20 mouse cellular contexts compared by ENCODE assay signal in the genomic region with DNA sequence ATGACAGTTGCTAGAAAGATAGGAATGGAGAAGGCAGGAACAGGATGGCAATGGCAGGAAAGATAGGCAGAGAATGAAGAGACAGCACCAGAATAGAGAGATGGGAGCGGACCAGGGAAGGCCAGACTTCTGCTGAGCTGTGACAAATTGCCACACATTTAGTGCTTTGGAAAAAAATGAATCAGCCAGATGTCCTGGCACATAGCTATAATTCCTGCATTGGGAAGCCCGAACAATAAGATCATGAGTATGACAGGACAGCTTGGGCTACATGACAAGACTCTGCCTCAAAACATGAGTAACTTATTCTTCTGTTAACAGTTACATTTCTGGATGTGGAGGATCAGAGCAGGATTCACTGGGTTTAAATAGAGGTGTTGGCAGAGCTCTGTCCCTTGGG. TPM values are rescaled to one million over a fixed set of nuclear protein-coding genes. Genes with fewer than 3 reads are reported as not detected.
DNase-seq lines count a peak whose midpoint lies in the region; ATAC-seq and TF ChIP-seq lines count a peak whose summit lies in the region.
"Had no signal": no experiment of that assay in that cellular context is flagged by ENCODE, and none has a peak within 500 bp of the region (broad histone marks: within the 10 kb centered on the region; RNA-seq: fewer than 3 reads in every experiment).

No protein-coding gene starts in this region.

- WGBS in liver, adult 2 months = 90% methylated on average over 2 of the region's 2 CpGs
- WGBS in liver, postnatal 0 days (ENCODE audit: insufficient replicate concordance) = 79% methylated on average over 2 of the region's 2 CpGs
- WGBS in embryonic facial prominence, embryonic 15.5 days = 59% methylated on average over 2 of the region's 2 CpGs
- 88% methylated on average over 2 of the region's 2 CpGs for WGBS in forebrain, embryonic 14.5 days

- intact Hi-C loops in gastrocnemius, postnatal 14 days (cut with DNase I; ENCODE audit: low total_unique reads) = no loop called here

- H3K9me3 ChIP-seq in liver, postnatal 0 days (ENCODE audit: low read length) = no peaks in the 10 kb centered on the region
- H3K9me3 ChIP-seq in embryonic facial prominence, embryonic 15.5 days (replicated peaks) = no peaks in the 10 kb centered on the region
- no peaks in the 10 kb centered on the region for H3K9me3 ChIP-seq in forebrain, embryonic 14.5 days (replicated peaks; ENCODE audit: control insufficient read depth, low read length)
- H3K9me3 ChIP-seq: G1E; hindbrain, embryonic 10.5 days; intestine, embryonic 15.5 days had no signal

- peaks cover 8% of the 10 kb centered on the region; the same call in 1 of the 2 replicates for H3K79me2 ChIP-seq in liver, adult 2 months (ENCODE audit: control insufficient read depth, insufficient read depth, low read length)

- H3K9ac ChIP-seq in liver, adult 2 months (ENCODE audit: low read depth, low read length) = no peak overlapping the region
- H3K9ac ChIP-seq in liver, postnatal 0 days (replicated peaks) = no peak overlapping the region
- H3K9ac ChIP-seq in embryonic facial prominence, embryonic 15.5 days = no peak overlapping the region
- no peak overlapping the region for H3K9ac ChIP-seq in forebrain, embryonic 14.5 days (ENCODE audit: low read length)
- H3K9ac ChIP-seq: hindbrain, embryonic 14.5 days; intestine, embryonic 15.5 days had no signal

- H3K4me3 ChIP-seq in liver, adult 2 months (ENCODE audit: insufficient read depth, low read depth, low read length) = no peak overlapping the region
- H3K4me3 ChIP-seq in liver, postnatal 0 days (ENCODE audit: low read depth, low read length) = no peak overlapping the region
- no peak overlapping the region for H3K4me3 ChIP-seq in embryonic facial prominence, embryonic 15.5 days (replicated peaks)
- no peak overlapping the region for H3K4me3 ChIP-seq in forebrain, embryonic 14.5 days (ENCODE audit: low read depth, low read length)
- H3K4me3 ChIP-seq: hindbrain, embryonic 10.5 days; intestine, embryonic 15.5 days had no signal

- H3K4me2 ChIP-seq in liver, postnatal 0 days (ENCODE audit: low read depth, low read length) = no peak overlapping the region
- no peak overlapping the region for H3K4me2 ChIP-seq in embryonic facial prominence, embryonic 15.5 days (replicated peaks)
- H3K4me2 ChIP-seq in forebrain, embryonic 14.5 days (ENCODE audit: low read length) = no peak overlapping the region
- H3K4me2 ChIP-seq: hindbrain, embryonic 14.5 days; intestine, embryonic 15.5 days had no signal

- H3K36me3 ChIP-seq in liver, adult 2 months (ENCODE audit: control insufficient read depth, insufficient read depth, low read length) = peaks cover 38% of the 10 kb centered on the region
- H3K36me3 ChIP-seq in liver, postnatal 0 days (replicated peaks; ENCODE audit: insufficient read depth, low read length) = peaks cover 3% of the 10 kb centered on the region; the same call in 1 of the 2 replicates
- H3K36me3 ChIP-seq in embryonic facial prominence, embryonic 15.5 days = no peaks in the 10 kb centered on the region
- H3K36me3 ChIP-seq in forebrain, embryonic 14.5 days (ENCODE audit: control insufficient read depth, insufficient read depth, low read length) = no peaks in the 10 kb centered on the region
- H3K36me3 ChIP-seq: G1E; hindbrain, embryonic 10.5 days; intestine, embryonic 15.5 days had no signal

- peak overlapping the region; percentile 85 for H3K27ac ChIP-seq in liver, adult 2 months (replicated peaks; ENCODE audit: insufficient read depth, low read depth, low read length)
- H3K27ac ChIP-seq in liver, postnatal 0 days (ENCODE audit: low read depth) = no peak overlapping the region
- no peak overlapping the region for H3K27ac ChIP-seq in embryonic facial prominence, embryonic 15.5 days (replicated peaks)
- H3K27ac ChIP-seq in forebrain, embryonic 14.5 days (ENCODE audit: low read depth, low read length) = no peak overlapping the region
- H3K27ac ChIP-seq: hindbrain, embryonic 10.5 days; hindbrain, embryonic 14.5 days; intestine, embryonic 15.5 days had no signal

- no peaks in the 10 kb centered on the region for H3K27me3 ChIP-seq in liver, adult 2 months (ENCODE audit: control insufficient read depth, insufficient read depth, low read length)
- no peaks in the 10 kb centered on the region for H3K27me3 ChIP-seq in liver, postnatal 0 days (ENCODE audit: insufficient read depth, low read length)
- H3K27me3 ChIP-seq in embryonic facial prominence, embryonic 15.5 days = no peaks in the 10 kb centered on the region
- no peaks in the 10 kb centered on the region for H3K27me3 ChIP-seq in forebrain, embryonic 14.5 days (replicated peaks; ENCODE audit: control insufficient read depth, insufficient read depth, low read length)
- H3K27me3 ChIP-seq: intestine, embryonic 15.5 days had no signal

- TF ChIP-seq POLR2A in liver, adult 2 months (IDR thresholded peaks at IDR 0.05; ENCODE audit: extremely low read depth, insufficient read depth, low read length) = no peak

- peak; percentile 11 for DNase-seq in gastrocnemius, postnatal 25 days
- DNase-seq in gastrocnemius, postnatal 14 days = no peak
- no peak for DNase-seq in liver, adult 2 months (ENCODE audit: extremely low read depth, low read depth, low spot score)
- DNase-seq in liver, postnatal 0 days = no peak
- no peak for DNase-seq in forebrain, embryonic 14.5 days (ENCODE audit: low spot score)
- DNase-seq: adrenal gland, postnatal 14 days; B cell, adult 2 months; cerebellum, adult 18-20 months; cerebellum, adult 9-11 months; cerebellum, postnatal 36 days; kidney, adult 2 months had no signal

- no peak for TF ChIP-seq CTCF in liver, adult 2 months (IDR thresholded peaks at IDR 0.05; ENCODE audit: low read depth, low read length)
- TF ChIP-seq CTCF in liver, postnatal 0 days (IDR thresholded peaks at IDR 0.05; ENCODE audit: low read depth) = no peak

- no peak for ATAC-seq in liver, postnatal 0 days
- ATAC-seq in embryonic facial prominence, embryonic 15.5 days (ENCODE audit: insufficient number of reproducible peaks, low FRiP score, low TSS enrichment, low read depth) = peak; percentile 43; the same call in 1 of the 2 replicates
- no peak for ATAC-seq in forebrain, embryonic 14.5 days
- ATAC-seq: CD4-positive, CD25-positive, alpha-beta regulatory T cell, adult 4 months; forebrain, embryonic 16.5 days; intestine, embryonic 15.5 days had no signal

- TF ChIP-seq EP300 in liver, postnatal 0 days (IDR thresholded peaks at IDR 0.05; ENCODE audit: low read depth) = no peak

- peaks cover 56% of the 10 kb centered on the region for H3K4me1 ChIP-seq in liver, adult 2 months (ENCODE audit: control insufficient read depth, insufficient read depth, low read length)
- peaks cover 20% of the 10 kb centered on the region for H3K4me1 ChIP-seq in liver, postnatal 0 days (ENCODE audit: insufficient read depth)
- no peaks in the 10 kb centered on the region for H3K4me1 ChIP-seq in embryonic facial prominence, embryonic 15.5 days
- no peaks in the 10 kb centered on the region for H3K4me1 ChIP-seq in forebrain, embryonic 14.5 days (ENCODE audit: control insufficient read depth, insufficient read depth, low read length)
- H3K4me1 ChIP-seq: hindbrain, embryonic 10.5 days; intestine, embryonic 15.5 days had no signal

RNA-seq across cellular contexts. Expression of a gene that starts 8.1 kb away (rescaled TPM):
- under 1 TPM; 0.05 to 0.19 TPM for total RNA-seq in gastrocnemius, postnatal 25 days (2021)
- total RNA-seq in gastrocnemius, postnatal 14 days (2021) = under 1 TPM; 0.07 to 0.14 TPM
- 157 and 197 TPM in 2 replicates for total RNA-seq in liver, adult 2 months (2014; rRNA removed)
- polyA plus RNA-seq in liver, adult 2 months (2012; rRNA removed) = 77.7 and 79.8 TPM in 2 replicates
- polyA plus RNA-seq in liver, postnatal 0 days (2015; fragmentation: Nextera tagmentation; extraction: Ambion mirVana) = 24.5 and 28.2 TPM in 2 replicates
- 0.11 and 0.26 TPM in 2 replicates for polyA plus RNA-seq in embryonic facial prominence, embryonic 15.5 days (2015; fragmentation: Nextera tagmentation; extraction: Ambion mirVana)
- 0.17 and 0.20 TPM in 2 replicates for polyA plus RNA-seq in forebrain, embryonic 14.5 days (2014; fragmentation: Nextera tagmentation; extraction: Ambion mirVana)

RNA-seq across cellular contexts. Expression of a gene that starts 44.7 kb away (rescaled TPM):
- total RNA-seq in gastrocnemius, postnatal 25 days (2021) = 1 to 10 TPM in 1 of 2 experiments, under 1 TPM in 1; 0.36 to 1.8 TPM
- 1 to 10 TPM in 1 of 2 experiments, under 1 TPM in 1; 0.31 to 1.1 TPM for total RNA-seq in gastrocnemius, postnatal 14 days (2021)
- total RNA-seq in liver, adult 2 months (2014; rRNA removed) = 0.65 and 1.1 TPM in 2 replicates
- 0.40 and 1.1 TPM in 2 replicates for polyA plus RNA-seq in liver, adult 2 months (2012; rRNA removed)
- 1.7 and 2.1 TPM in 2 replicates for polyA plus RNA-seq in liver, postnatal 0 days (2015; fragmentation: Nextera tagmentation; extraction: Ambion mirVana)
- 0.20 and 0.21 TPM in 2 replicates for polyA plus RNA-seq in embryonic facial prominence, embryonic 15.5 days (2015; fragmentation: Nextera tagmentation; extraction: Ambion mirVana)
- not detected in 2 replicates for polyA plus RNA-seq in forebrain, embryonic 14.5 days (2014; fragmentation: Nextera tagmentation; extraction: Ambion mirVana)
- polyA plus RNA-seq: forebrain, embryonic 11.5 days; forebrain, embryonic 16.5 days; frontal cortex, adult 2 months; G1E; hindbrain, embryonic 10.5 days; hindbrain, embryonic 14.5 days had no signal

Comparison
In these comparisons a context has a peak if more than half of its experiments do, and no peak if none do; other contexts are left out.
1. RNA of a gene that starts 8.1 kb away (polyA plus RNA-seq): 77.7 to 79.8 TPM in liver, adult 2 months and 24.5 to 28.2 TPM in liver, postnatal 0 days; 0.17 to 0.20 TPM in forebrain, embryonic 14.5 days and 0.11 to 0.26 TPM in embryonic facial prominence, embryonic 15.5 days; every median in the first group is over 10 times any median in the second.